Mouse (Mus musculus) lung, adult 2 months (tissue): ENCODE measurements at regions not wholly inside any gene's neighbourhood (a gene's known extent, or its start where the extent isn't known, plus 50 kb on each side); places are given as distances from the start of the nearest gene placed in this dataset.

Source experiments
- DNase-seq: peaks from one replicate; pipeline ENCODE4 v3.0.0; 2022
- H3K4me1 ChIP-seq: fragments of 200-500 bp; 2 replicates; pipeline ENCODE4 v1.6.1; 2011; ENCODE audit warnings: low read length; ENCODE audit not compliant: control insufficient read depth, insufficient read depth
- H3K4me3 ChIP-seq: fragments of 200-500 bp; replicated peaks from 2 replicates; pipeline ENCODE3; 2011; ENCODE audit warnings: low read depth, mild to moderate bottlenecking, control low read depth, low read length; ENCODE audit errors: extremely low read depth
- CTCF ChIP-seq: fragments of 200-500 bp; IDR thresholded peaks from 2 replicates; pipeline ENCODE4 v1.5.1; 2011; ENCODE audit warnings: mild to moderate bottlenecking, low read length, control low read depth; ENCODE audit not compliant: insufficient read depth
- POLR2A ChIP-seq: fragments of 200-500 bp; IDR thresholded peaks from 2 replicates; pipeline ENCODE4 v1.6.1; 2011; ENCODE audit warnings: low read depth, mild to moderate bottlenecking, control low read depth, low read length, borderline replicate concordance; ENCODE audit errors: extremely low read depth
- WGBS: fragments of 180-500 bp; shearing (Covaris S2); methylation state at CpG from one replicate; pipeline ENCODE4 v1.1.7; 2018; 5-methylcytosine and 5-hydroxymethylcytosine counted together

DNA sequence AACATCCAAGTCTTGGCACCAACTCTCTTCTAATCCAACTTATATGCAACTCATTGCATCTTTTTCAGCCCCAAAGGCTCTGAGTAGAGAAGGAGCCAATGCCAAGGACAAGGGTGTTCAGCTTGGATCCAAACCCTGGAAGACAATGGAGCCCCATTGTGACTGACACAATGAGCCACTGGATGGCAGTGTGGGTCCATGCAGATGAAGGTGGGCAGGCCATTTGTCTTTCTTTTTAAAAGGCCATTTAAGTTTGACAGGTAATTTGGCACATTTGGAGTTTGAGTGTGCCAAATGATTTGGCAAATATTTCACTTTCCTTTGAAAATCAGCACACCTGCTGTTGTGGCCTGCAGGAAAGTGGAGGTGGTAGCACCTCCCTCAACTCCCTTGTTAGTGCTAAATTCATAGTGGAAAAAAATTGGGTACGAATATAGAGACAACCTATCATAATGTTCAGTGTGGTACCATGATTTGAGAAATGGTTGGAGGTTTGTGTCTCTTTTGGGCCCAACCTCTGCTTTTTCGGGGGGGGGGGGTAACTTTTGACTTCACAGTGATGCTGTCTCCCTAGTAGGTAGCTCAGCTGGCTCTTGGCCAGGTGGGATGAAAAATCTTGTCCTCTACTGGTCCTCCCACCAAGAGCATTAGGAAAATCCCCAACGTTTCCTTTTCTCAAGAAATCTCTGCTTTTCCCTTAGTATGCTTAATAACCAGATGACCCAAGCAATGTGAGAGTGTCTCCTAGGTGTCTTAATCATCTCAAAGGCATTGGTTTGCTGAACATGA, 304.0 kb upstream of the Kif2a start:
- peak; percentile 70 for DNase-seq
- WGBS, result 51% methylated on average over 3 of the region's 3 CpGs
- H3K4me3 ChIP-seq, result no peak overlapping the region
- TF ChIP-seq CTCF (peak; percentile 97), POLR2A (no peak)
- no peaks in the 10 kb centered on the region for H3K4me1 ChIP-seq

DNA sequence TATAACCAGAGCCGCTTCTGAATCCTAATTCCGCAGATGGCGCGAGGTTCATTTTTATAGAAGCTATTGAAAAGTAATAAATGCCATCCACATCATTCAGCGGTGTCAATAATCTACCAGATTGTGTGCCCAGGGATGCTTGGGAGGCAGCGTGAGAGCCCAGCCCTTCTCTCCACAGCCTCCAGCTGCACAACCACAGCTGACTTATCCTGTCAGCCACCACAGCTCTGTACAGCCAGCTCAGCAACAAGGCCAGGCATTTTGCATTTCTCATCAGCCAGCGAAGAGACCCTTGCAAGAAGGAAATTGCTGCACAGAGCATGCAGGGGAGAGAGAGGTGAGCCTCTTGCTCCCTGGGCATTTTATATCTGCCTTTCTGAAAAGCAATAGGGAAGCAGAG, 292.8 kb upstream of the Kif2a start:
- WGBS, result 89% methylated on average over 7 of the region's 7 CpGs
- Histone ChIP-seq H3K4me1 (peaks cover 2% of the 10 kb centered on the region; the same call in 1 of the 2 replicates), H3K4me3 (no peak overlapping the region)
- TF ChIP-seq POLR2A (no peak), CTCF (no peak)
- no peak for DNase-seq

DNA sequence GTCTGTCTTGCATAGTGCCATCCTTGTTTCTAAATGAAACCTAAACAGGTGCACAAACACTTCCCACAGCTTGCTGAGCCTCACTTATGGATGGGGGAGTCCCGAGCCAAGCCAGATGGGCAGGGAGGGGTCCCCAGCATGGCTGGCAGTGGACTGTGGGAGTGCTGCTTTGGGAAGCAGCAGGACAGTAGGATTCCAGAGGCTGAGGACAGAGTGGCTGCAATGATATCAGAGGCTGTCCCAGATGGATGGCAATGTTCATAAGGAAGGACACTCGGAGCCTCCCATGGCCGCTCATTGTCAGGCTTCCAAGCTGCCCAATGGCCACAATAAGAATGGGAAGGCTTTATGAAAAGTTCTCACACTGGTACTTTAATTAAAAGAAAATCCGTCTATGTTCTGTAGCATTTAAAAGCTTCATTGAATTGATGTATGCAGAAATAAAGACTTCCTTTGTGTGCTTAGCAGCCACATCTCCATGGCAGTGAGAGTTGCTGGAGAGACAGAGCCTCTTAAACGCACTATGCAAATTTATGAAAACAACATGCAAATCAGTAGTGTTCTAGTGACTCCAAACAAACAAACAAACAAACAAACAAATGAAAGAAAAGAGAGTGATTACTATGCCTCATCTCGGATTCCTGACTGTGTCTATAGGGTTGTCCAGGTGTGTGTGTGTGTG, 287.2 kb upstream of the Kif2a start:
- WGBS, result 83% methylated on average over 6 of the region's 6 CpGs
- TF ChIP-seq CTCF, result no peak
- no peak for TF ChIP-seq POLR2A
- H3K4me1 ChIP-seq, result no peaks in the 10 kb centered on the region
- no peak overlapping the region for H3K4me3 ChIP-seq
- no peak for DNase-seq

DNA sequence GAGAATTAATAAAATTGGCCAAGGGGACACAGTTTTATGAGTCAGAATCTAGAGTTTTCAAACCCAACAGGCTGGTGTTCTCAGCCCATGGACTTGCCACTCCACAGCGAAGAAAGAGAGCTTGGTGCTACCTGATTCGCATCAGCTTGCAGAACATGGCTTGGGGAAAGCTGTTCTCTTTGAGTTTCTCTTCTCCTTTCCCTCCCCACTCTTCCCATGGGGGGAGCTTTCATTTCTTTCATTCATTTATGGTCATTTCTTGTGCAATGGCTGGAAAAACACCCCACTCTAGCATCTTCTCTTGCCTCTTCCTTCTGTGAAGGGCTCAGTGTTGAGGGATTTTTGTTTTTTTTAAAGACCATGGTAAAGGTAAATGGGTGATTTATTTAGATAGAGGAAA, 286.5 kb upstream of the Kif2a start:
- WGBS, result 85% methylated on average over 2 of the region's 2 CpGs
- no peak for DNase-seq
- no peak overlapping the region for H3K4me3 ChIP-seq
- TF ChIP-seq POLR2A, result no peak
- TF ChIP-seq CTCF, result no peak
- H3K4me1 ChIP-seq, result no peaks in the 10 kb centered on the region

DNA sequence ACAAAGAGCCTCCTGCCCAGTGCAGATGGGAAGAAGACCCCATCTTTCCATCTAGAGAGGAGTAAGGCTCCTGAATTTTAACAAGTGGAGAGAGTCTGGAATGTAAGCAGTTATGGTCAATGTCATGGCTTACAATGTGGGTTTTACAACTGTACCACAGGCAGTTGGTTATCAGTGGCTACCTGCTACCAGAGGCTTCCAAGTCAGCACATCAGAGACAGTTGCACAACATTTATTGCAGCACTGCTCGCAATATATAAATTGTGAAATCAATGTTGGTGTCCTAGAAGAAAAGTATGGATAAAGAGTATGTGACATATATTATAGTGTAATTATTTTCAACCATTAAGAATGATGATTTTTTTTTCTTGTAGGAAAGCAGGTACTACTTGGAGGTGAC, 285.0 kb upstream of the Kif2a start:
- TF ChIP-seq CTCF, result no peak
- TF ChIP-seq POLR2A, result no peak
- WGBS, result 73% methylated on average over 1 of the region's 1 CpGs
- Histone ChIP-seq H3K4me3 (no peak overlapping the region), H3K4me1 (no peaks in the 10 kb centered on the region)
- DNase-seq, result no peak

DNA sequence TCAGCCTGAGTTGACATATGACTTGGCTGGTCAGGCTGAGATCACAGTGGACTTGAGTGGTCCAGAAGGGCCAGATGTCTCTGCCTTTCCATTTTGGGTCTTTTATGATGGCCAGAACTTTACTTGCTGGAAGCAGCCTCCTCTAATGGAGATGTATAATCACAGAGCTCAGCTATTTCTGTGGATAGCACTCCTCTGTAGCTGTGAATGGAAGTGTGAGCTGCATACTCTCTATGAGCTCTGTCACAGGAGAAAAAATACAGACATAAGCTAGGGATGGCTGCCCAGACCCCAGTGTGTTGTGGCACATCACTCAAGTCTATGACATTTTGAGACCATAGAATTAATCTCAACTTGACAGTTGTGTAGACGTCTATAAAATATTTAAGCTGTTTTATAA, 284.3 kb upstream of the Kif2a start:
- TF ChIP-seq POLR2A, result no peak
- TF ChIP-seq CTCF, result no peak
- 71% methylated on average over 1 of the region's 1 CpGs for WGBS
- Histone ChIP-seq H3K4me3 (no peak overlapping the region), H3K4me1 (no peaks in the 10 kb centered on the region)
- DNase-seq, result no peak

DNA sequence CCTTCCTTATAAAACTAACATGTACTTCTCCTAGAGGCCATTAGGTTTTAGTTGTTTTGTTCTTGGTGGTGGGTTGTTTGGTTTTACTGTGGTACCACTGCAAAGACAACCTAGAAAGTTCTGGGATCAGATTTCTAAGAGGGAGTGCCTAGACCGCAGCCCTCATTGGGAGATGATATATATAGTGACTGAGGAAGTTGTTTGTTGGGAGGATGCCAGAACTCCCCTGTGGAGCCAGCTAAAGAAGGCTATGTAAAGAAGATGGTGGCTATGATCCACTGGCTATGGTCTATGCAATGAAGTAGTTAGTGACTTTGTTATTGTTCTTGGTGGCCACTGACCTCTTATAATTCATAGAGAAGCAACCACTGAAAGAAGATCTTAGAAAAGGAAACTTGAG, 283.8 kb upstream of the Kif2a start:
- DNase-seq, result no peak
- 32% methylated on average over 1 of the region's 1 CpGs for WGBS

DNA sequence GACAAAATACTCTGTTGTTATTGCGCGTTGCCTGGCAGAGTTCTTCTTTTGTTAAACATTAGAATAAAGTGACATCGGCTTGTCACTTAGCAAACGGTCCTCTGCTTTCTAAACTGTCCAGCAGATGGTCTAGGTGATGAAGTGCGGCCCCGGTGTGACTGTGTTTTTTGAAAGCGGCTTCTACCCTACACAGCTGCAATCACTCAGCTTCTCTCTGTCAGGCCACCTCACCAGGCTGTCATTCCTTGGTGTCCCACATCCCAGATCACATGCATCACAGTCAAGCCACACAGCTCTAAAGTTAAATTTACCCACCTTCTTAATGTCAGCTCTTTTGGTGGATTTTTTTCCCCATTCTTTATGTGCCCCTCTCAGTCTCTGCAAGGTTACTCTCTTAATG, 282.0 kb upstream of the Kif2a start:
- H3K4me3 ChIP-seq, result no peak overlapping the region
- WGBS, result 33% methylated on average over 7 of the region's 7 CpGs
- H3K4me1 ChIP-seq, result no peaks in the 10 kb centered on the region
- no peak for TF ChIP-seq CTCF
- no peak for TF ChIP-seq POLR2A
- no peak for DNase-seq

More for the DNA sequence above, 283.8 kb upstream of the Kif2a start:
- no peak overlapping the region for H3K4me3 ChIP-seq
- TF ChIP-seq CTCF (no peak), POLR2A (no peak)
- no peaks in the 10 kb centered on the region for H3K4me1 ChIP-seq

DNA sequence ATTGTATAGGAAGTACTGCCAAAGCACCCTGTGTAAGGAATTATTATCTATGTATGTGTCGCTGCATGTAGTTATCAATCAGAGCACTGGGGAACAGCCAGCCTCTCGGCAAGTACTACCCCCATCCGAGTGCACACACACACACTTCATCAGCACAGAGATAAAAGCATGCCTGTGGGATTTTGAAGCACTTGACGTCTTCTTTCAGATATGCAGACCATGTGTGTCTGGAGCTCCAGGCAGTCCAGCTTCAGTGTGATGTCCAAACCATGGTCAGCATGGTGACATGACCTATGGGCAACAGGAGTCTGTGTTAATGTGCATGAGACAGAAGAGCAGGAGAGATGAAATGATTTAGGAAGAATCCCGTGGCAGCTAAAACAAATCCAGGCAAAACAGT, 281.4 kb upstream of the Kif2a start:
- Histone ChIP-seq H3K4me1 (no peaks in the 10 kb centered on the region), H3K4me3 (no peak overlapping the region)
- no peak for TF ChIP-seq POLR2A
- no peak for TF ChIP-seq CTCF
- no peak for DNase-seq
- WGBS, result 35% methylated on average over 5 of the region's 5 CpGs

DNA sequence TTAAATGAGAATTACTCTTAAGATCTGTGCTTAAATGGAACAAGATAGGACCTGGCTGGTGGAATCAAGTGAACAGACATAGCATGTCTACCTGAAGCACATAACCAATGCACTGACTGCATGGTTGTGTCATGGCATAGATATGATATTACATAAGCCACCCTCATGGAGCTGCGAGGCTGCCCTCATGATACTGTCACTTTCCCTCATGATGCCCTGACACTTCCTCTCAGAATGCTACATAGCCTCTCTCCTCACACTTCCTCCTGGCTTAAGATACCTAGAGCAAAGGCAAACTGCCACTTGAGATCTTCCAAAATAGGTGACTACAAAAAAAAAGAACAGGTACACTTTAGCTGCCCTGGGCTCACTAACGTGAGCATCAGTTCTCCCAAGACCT, 278.9 kb upstream of the Kif2a start:
- no peak for DNase-seq
- Histone ChIP-seq H3K4me3 (no peak overlapping the region), H3K4me1 (no peaks in the 10 kb centered on the region)
- WGBS, result 69% methylated on average over 2 of the region's 2 CpGs
- TF ChIP-seq POLR2A (no peak), CTCF (no peak)
